Mouse (Mus musculus) E14TG2a.4 (cell line): ENCODE data around the gene Ibsp.

ENCODE experiments used
- CTCF ChIP-seq: conservative IDR thresholded peaks from 2 replicates; pipeline ENCODE4 v1.5.1; 2014; ENCODE audit warnings: low read length
- POU5F1 ChIP-seq: IDR thresholded peaks from 2 replicates; pipeline ENCODE4 v1.6.1; 2014; ENCODE audit warnings: low read length, borderline replicate concordance

GRCm38 (mm10) chr5:104333643-104334042 is 34.7 kb downstream of the Ibsp start:
- TF ChIP-seq CTCF (no peak), POU5F1 (no peak)
